Mouse (Mus musculus): ENCODE results near the gene Lhfp.

The Lhfp gene

GRCm38 (mm10) chr3:53043206-53043780, 2.0 kb downstream of the Lhfp start:
- DNase-seq = no peak

GRCm38 (mm10) chr3:53044238-53044637, 2.9 kb downstream of the Lhfp start:
- no peak for DNase-seq

- no peak for DNase-seq
Observed at GRCm38 (mm10) chr3:53044682-53045299, 3.5 kb downstream of the Lhfp start.

- no peak for DNase-seq
Observed at GRCm38 (mm10) chr3:53045697-53046096, 4.4 kb downstream of the Lhfp start.

- DNase-seq = no peak
Observed at GRCm38 (mm10) chr3:53046371-53046770, 5.0 kb downstream of the Lhfp start.

- DNase-seq = no peak
Observed at GRCm38 (mm10) chr3:53052385-53052784, 11.1 kb downstream of the Lhfp start.

GRCm38 (mm10) chr3:53056430-53056829, 15.1 kb downstream of the Lhfp start:
- DNase-seq = no peak

- DNase-seq = no peak
Observed at GRCm38 (mm10) chr3:53059959-53060358, 18.6 kb downstream of the Lhfp start.

GRCm38 (mm10) chr3:53063423-53064147, 22.3 kb downstream of the Lhfp start:
- no peak for DNase-seq

GRCm38 (mm10) chr3:53065267-53066094, 24.2 kb downstream of the Lhfp start:
- DNase-seq = no peak

- DNase-seq = no peak
Observed at GRCm38 (mm10) chr3:53066095-53066372, 24.7 kb downstream of the Lhfp start.

GRCm38 (mm10) chr3:53068399-53068798, 27.1 kb downstream of the Lhfp start:
- DNase-seq = no peak

- no peak for DNase-seq
Observed at GRCm38 (mm10) chr3:53074264-53074663, 32.9 kb downstream of the Lhfp start.

GRCm38 (mm10) chr3:53074761-53075160, 33.4 kb downstream of the Lhfp start:
- no peak for DNase-seq

- DNase-seq = no peak
Observed at GRCm38 (mm10) chr3:53080286-53080685, 39.0 kb downstream of the Lhfp start.

- no peak for DNase-seq
Observed at GRCm38 (mm10) chr3:53080710-53081109, 39.4 kb downstream of the Lhfp start.

GRCm38 (mm10) chr3:53083717-53084116, 42.4 kb downstream of the Lhfp start:
- no peak for DNase-seq

GRCm38 (mm10) chr3:53084806-53085205, 43.5 kb downstream of the Lhfp start:
- no peak for DNase-seq

- DNase-seq = no peak
Observed at GRCm38 (mm10) chr3:53086481-53087155, 45.3 kb downstream of the Lhfp start.

GRCm38 (mm10) chr3:53087156-53087805, 46.0 kb downstream of the Lhfp start:
- DNase-seq = no peak

GRCm38 (mm10) chr3:53089921-53090320, 48.6 kb downstream of the Lhfp start:
- no peak for DNase-seq

- no peak for DNase-seq
Observed at GRCm38 (mm10) chr3:53100210-53100609, 58.9 kb downstream of the Lhfp start.

- no peak for DNase-seq
Observed at GRCm38 (mm10) chr3:53100803-53101202, 59.5 kb downstream of the Lhfp start.

Measured in B cell, adult 2 months (primary cell).